Mouse (Mus musculus) midbrain, embryonic 13.5 days (tissue): ENCODE results near the gene Homer3. TPM values are rescaled to one million over a fixed set of nuclear protein-coding genes. Genes with fewer than 3 reads are reported as not detected.

Source experiments
- ATAC-seq: fragments of 200-750 bp; cut with Nextera tagmentation; 2 replicates; pipeline ENCODE4 v1.8.0; 2017; ENCODE audit warnings: mild to moderate bottlenecking, moderate TSS enrichment, moderate library complexity
- H3K27ac ChIP-seq: fragments of 300-500 bp; sonication (generic); 2 replicates; pipeline ENCODE4 v1.5.1; 2015; ENCODE audit warnings: inconsistent platforms, mild to moderate bottlenecking, moderate library complexity
- H3K27me3 ChIP-seq: fragments of 300-500 bp; sonication (generic); 2 replicates; pipeline ENCODE4 v1.6.1; 2015; ENCODE audit warnings: mild to moderate bottlenecking, inconsistent platforms
- H3K36me3 ChIP-seq: fragments of 300-500 bp; sonication (generic); 2 replicates; pipeline ENCODE4 v1.6.1; 2015; ENCODE audit warnings: mild to moderate bottlenecking, inconsistent platforms
- H3K4me1 ChIP-seq: fragments of 300-500 bp; sonication (generic); replicated peaks from 2 replicates; pipeline ENCODE4 v1.6.1; 2015; ENCODE audit warnings: inconsistent platforms
- H3K4me2 ChIP-seq: fragments of 300-500 bp; sonication (generic); replicated peaks from 2 replicates; pipeline ENCODE4 v1.6.1; 2015; ENCODE audit warnings: moderate library complexity, mild to moderate bottlenecking, inconsistent platforms
- H3K4me3 ChIP-seq: fragments of 300-500 bp; sonication (generic); replicated peaks from 2 replicates; pipeline ENCODE4 v1.5.1; 2015; ENCODE audit warnings: mild to moderate bottlenecking, inconsistent platforms
- H3K9ac ChIP-seq: fragments of 300-500 bp; sonication (generic); replicated peaks from 2 replicates; pipeline ENCODE4 v1.6.1; 2015; ENCODE audit warnings: mild to moderate bottlenecking, inconsistent platforms
- H3K9me3 ChIP-seq: fragments of 300-500 bp; sonication (generic); 2 replicates; pipeline ENCODE4 v1.6.1; 2016; ENCODE audit warnings: mild to moderate bottlenecking, inconsistent platforms
- WGBS: fragments of 180-500 bp; shearing (Covaris S2); methylation state at CpG from one replicate; pipeline ENCODE4 v1.1.7; 2015; 5-methylcytosine and 5-hydroxymethylcytosine counted together
- polyA plus RNA-seq: library from polyadenylated mRNA; unstranded; fragments of >200 nt; fragmentation: Nextera tagmentation; extraction: Ambion mirVana; gene quantifications from 2 replicates; pipeline ENCODE4 v1.2.1, GENCODE M21; 2015

Homer3 gene
- polyA plus RNA-seq, 1 experiment from 2014 or later: 61.5 TPM

DNA sequence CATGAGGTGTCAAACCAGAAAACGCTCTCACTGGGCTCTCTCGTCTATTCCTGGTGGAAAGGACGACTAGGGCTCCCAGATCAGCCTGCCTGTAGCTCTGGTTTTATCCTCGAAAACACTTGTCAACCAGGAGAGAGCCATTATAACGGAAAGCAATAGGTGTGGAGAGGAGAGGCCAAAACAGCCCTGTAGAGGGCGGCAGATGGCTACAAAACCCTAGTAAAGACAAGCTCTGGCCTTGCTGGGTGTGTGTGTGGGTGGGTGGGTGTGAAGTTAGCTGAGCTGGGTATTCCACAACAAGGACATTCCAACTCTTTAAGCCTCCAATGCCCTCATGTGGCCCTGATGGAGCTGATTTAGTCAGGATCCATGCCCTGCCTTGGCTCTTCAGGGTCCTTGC, 61.1 kb downstream of the Homer3 start:
- peaks cover 74% of the 10 kb centered on the region for H3K36me3 ChIP-seq
- H3K4me3 ChIP-seq: no peak overlapping the region
- no peaks in the 10 kb centered on the region for H3K9me3 ChIP-seq
- 58% methylated on average over 6 of the region's 6 CpGs for WGBS
- no peak overlapping the region for H3K27ac ChIP-seq
- no peak overlapping the region for H3K4me2 ChIP-seq
- H3K9ac ChIP-seq: no peak overlapping the region
- H3K27me3 ChIP-seq: no peaks in the 10 kb centered on the region
- H3K4me1 ChIP-seq: peaks cover 12% of the 10 kb centered on the region
- ATAC-seq: 0 out of 2 replicates have a peak, but pooled peaks have one; percentile 45

Other genes starting within 250 kb of the Homer3 start
- 83.9 and 87.6 TPM in 2 replicates for gene Mau2, start 240.1 kb upstream of the Homer3 start, polyA plus RNA-seq
- 62.1 and 65.1 TPM in 2 replicates for gene Sugp1, start 240.0 kb upstream of the Homer3 start, polyA plus RNA-seq
- 1.8 TPM in 2 replicates for gene Tm6sf2, start 209.9 kb upstream of the Homer3 start, polyA plus RNA-seq
- 0.39 and 0.40 TPM in 2 replicates for gene Hapln4, start 199.4 kb upstream of the Homer3 start, polyA plus RNA-seq
- gene Ncan, start 162.0 kb upstream of the Homer3 start, polyA plus RNA-seq: 139 and 146 TPM in 2 replicates
- 27.2 and 30.4 TPM in 2 replicates for gene Nr2c2ap, start 151.5 kb upstream of the Homer3 start, polyA plus RNA-seq
- gene Rfxank, start 143.7 kb upstream of the Homer3 start, polyA plus RNA-seq: 12.5 and 13.4 TPM in 2 replicates
- gene Borcs8, start 143.3 kb upstream of the Homer3 start, polyA plus RNA-seq: 53.0 and 56.5 TPM in 2 replicates
- gene Mef2b, start 143.1 kb upstream of the Homer3 start, polyA plus RNA-seq: 0.26 and 0.59 TPM in 2 replicates
- gene Tmem161a, start 110.5 kb upstream of the Homer3 start, polyA plus RNA-seq: 44.6 and 49.5 TPM in 2 replicates
- 4.3 and 4.4 TPM in 2 replicates for gene Slc25a42, start 70.5 kb upstream of the Homer3 start, polyA plus RNA-seq
- gene Sugp2, start 48.6 kb upstream of the Homer3 start, polyA plus RNA-seq: 84.2 and 86.0 TPM in 2 replicates
- 74.2 and 77.6 TPM in 2 replicates for gene Armc6, start 48.4 kb upstream of the Homer3 start, polyA plus RNA-seq
- 50.0 and 54.6 TPM in 2 replicates for gene Ddx49, start 19.7 kb downstream of the Homer3 start, polyA plus RNA-seq
- gene Cope, start 19.7 kb downstream of the Homer3 start, polyA plus RNA-seq: 273 and 290 TPM in 2 replicates
- 23.7 and 26.2 TPM in 2 replicates for gene Cers1, start 32.9 kb downstream of the Homer3 start, polyA plus RNA-seq
- gene Gdf1, start 47.0 kb downstream of the Homer3 start, polyA plus RNA-seq: 3.7 and 6.0 TPM in 2 replicates
- gene Upf1, start 70.5 kb downstream of the Homer3 start, polyA plus RNA-seq: 15.5 and 18.1 TPM in 2 replicates
- gene Comp, start 90.7 kb downstream of the Homer3 start, polyA plus RNA-seq: 0.21 and 0.42 TPM in 2 replicates
- 33.9 and 36.1 TPM in 2 replicates for gene Crtc1, start 156.8 kb downstream of the Homer3 start, polyA plus RNA-seq
- gene Klhl26, start 194.1 kb downstream of the Homer3 start, polyA plus RNA-seq: 19.3 and 22.2 TPM in 2 replicates
- 60.6 and 61.5 TPM in 2 replicates for gene Tmem59l, start 204.5 kb downstream of the Homer3 start, polyA plus RNA-seq
- gene Crlf1, start 210.3 kb downstream of the Homer3 start, polyA plus RNA-seq: 0.97 and 1.1 TPM in 2 replicates
- 152 and 155 TPM in 2 replicates for gene Rex1bd, start 223.9 kb downstream of the Homer3 start, polyA plus RNA-seq
- 680 and 755 TPM in 2 replicates for gene Uba52, start 228.0 kb downstream of the Homer3 start, polyA plus RNA-seq
- gene Fkbp8, start 244.9 kb downstream of the Homer3 start, polyA plus RNA-seq: 370 and 392 TPM in 2 replicates
- 44.5 and 48.1 TPM in 2 replicates for gene Kxd1, start 245.1 kb downstream of the Homer3 start, polyA plus RNA-seq